Mouse (Mus musculus): ENCODE data around the gene Nhlh2. TPM values are rescaled to one million over a fixed set of nuclear protein-coding genes. Genes with fewer than 3 reads are reported as not detected.

Nhlh2 gene
- polyA plus RNA-seq, 1 experiment, result not detected

DNA sequence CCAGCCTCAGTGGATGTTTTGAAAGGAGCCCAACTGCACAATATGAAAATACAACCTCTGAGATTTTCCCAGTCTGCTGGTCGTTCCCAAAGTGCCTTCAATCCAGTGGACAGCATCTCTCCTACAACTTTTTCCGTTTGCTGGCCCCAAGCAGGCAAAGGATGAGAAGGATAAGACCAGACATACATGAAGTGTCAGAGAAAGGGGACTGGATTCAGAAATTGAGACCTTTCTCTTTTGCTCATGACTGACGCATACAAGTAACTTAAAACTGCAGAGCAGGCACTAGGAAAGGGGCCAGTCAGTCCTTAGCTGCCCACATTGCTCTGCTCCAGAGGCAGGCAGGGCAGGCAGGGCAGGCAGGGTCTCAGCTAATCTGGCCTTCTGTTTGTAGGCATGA, 19.7 kb upstream of the Nhlh2 start:
- TF ChIP-seq POLR2A (IDR thresholded peaks at IDR 0.05; ENCODE audit: borderline replicate concordance, low read depth, low read length) (no peak), CTCF (IDR thresholded peaks at IDR 0.05; ENCODE audit: low read depth, low read length) (no peak)

DNA sequence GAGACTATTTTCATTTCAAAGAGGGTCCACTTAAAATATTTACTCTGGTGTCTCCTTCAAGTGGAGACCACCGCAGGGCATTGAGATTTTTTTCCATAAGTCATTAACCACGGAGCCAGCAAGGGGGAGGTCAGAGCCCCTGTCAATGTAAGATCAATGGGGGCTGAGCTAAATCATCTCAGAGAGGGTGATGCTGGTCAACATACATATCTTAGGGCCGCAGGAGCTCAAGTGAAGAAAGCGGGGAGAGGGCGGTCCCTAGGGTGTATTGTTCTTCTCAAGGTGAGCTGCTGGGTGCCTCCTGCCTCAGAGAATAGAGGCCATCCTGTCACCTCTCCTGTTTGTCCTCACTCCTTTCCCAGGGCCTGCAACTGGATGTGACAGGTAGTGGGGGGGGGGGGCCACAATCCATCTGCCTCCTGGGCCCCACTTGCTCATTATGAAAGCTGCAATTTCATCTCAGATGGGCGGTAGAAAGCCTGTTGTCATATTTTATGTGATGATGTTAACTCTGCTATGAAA, 18.8 kb upstream of the Nhlh2 start:
- Histone ChIP-seq H3K4me3 (ENCODE audit: insufficient read depth, low read length) (no peak overlapping the region), H3K4me1 (ENCODE audit: control insufficient read depth, insufficient read depth, low read length) (no peaks in the 10 kb centered on the region), H3K27ac (ENCODE audit: insufficient read depth, low read depth, low read length) (no peak overlapping the region)
- TF ChIP-seq POLR2A (IDR thresholded peaks at IDR 0.05; ENCODE audit: borderline replicate concordance, low read depth, low read length), result no peak
- no peak for TF ChIP-seq CTCF (IDR thresholded peaks at IDR 0.05; ENCODE audit: low read depth, low read length)

More for the DNA sequence above, 19.7 kb upstream of the Nhlh2 start:
- Histone ChIP-seq H3K4me3 (ENCODE audit: insufficient read depth, low read length) (no peak overlapping the region), H3K27ac (ENCODE audit: insufficient read depth, low read depth, low read length) (no peak overlapping the region), H3K4me1 (ENCODE audit: control insufficient read depth, insufficient read depth, low read length) (no peaks in the 10 kb centered on the region)

DNA sequence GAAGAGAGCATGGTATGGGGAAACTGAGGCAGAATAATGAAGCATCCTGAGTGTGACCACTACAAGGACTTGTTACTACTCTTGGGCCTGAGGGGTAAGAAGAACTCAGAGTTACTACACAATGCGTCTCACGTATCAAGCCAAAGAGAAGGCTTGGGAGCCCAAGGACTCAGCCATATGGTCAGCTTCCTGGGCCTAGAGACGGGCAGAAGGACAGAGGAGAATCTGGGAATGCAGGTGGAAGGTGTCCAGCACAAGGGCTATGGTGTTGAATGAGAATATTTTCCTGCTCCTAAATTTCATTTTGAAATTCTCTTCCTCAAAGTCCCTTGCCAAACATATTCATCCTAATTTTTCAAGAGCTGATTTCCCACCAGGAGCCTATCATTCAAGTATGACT, 12.0 kb upstream of the Nhlh2 start:
- no peak for TF ChIP-seq CTCF (IDR thresholded peaks at IDR 0.05; ENCODE audit: low read depth, low read length)
- TF ChIP-seq POLR2A (IDR thresholded peaks at IDR 0.05; ENCODE audit: borderline replicate concordance, low read depth, low read length), result no peak

DNA sequence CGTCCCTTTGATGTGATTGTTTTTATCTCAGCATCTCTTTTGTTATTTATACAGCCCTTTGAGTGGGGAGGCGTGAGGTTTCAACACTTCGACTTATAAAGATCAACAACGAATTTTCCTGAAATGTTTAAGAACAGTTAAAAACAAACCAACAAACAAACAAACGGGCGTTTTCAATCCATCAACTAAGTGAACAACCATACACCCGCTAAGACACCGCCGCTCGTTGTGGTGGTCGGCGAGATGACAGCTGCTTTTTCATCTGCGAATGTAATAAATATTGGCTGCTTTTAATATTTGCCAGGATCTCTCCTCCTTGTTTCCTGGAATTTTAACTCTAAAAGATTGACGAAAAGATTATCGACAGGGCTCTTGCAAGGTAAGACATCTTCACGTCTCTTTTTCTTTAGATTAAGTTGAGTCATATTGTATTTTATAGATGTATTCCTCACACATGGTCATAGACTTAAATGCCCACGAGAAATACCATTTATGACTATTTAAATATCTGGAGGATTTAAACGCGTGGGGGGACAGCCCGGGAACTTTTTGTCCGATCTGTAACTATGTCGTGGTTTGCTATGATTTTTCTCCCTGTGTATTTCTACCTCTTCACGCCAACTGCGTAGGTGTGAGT, 923 bp downstream of the Nhlh2 start:
- Histone ChIP-seq H3K27ac (ENCODE audit: insufficient read depth, low read depth, low read length) (no peak overlapping the region), H3K4me1 (ENCODE audit: control insufficient read depth, insufficient read depth, low read length) (no peaks in the 10 kb centered on the region), H3K4me3 (ENCODE audit: insufficient read depth, low read length) (no peak overlapping the region)
- TF ChIP-seq CTCF (IDR thresholded peaks at IDR 0.05; ENCODE audit: low read depth, low read length) (no peak), POLR2A (IDR thresholded peaks at IDR 0.05; ENCODE audit: borderline replicate concordance, low read depth, low read length) (no peak)

More for the DNA sequence above, 12.0 kb upstream of the Nhlh2 start:
- no peak overlapping the region for H3K4me3 ChIP-seq (ENCODE audit: insufficient read depth, low read length)
- H3K27ac ChIP-seq (ENCODE audit: insufficient read depth, low read depth, low read length), result no peak overlapping the region
- H3K4me1 ChIP-seq (ENCODE audit: control insufficient read depth, insufficient read depth, low read length), result no peaks in the 10 kb centered on the region

DNA sequence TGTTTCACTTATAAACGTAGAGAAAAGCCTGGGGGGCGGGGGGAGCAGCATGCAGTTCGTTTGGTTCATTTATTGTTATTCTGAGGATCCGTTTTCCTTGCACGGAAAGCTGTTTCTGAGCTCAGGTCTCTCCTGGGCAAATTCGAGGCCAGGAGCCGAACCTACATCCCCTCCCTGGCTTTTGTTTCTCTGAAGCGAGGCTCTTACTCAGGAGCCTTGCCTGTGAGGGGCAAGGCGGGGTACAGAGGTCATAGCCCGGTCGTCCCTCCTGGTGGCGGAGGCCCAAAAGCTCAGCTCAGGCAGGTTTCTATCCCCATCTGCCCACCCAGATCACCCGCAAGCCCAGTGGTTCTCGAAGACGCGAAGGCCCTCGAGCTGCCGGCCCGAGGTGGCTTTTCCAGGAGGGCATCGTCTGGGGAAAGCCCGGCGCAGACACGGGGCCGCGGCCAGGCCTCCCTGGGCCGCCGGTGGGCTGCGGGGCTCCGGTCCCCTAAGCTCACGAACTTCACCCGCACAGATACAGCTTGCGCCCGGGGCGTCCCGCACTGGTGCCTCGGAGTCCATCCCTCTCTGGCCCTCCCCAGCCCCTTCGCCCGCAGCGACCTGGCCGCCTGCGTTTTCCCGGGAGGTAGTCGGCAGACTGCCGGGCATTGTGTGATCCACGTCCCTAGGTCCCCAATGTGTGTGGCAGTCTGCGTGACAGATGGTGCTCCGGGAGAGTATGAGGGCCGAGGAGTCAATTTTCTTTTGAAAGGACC, 1.6 kb downstream of the Nhlh2 start:
- TF ChIP-seq CTCF (IDR thresholded peaks at IDR 0.05; ENCODE audit: low read depth, low read length) (no peak), POLR2A (IDR thresholded peaks at IDR 0.05; ENCODE audit: borderline replicate concordance, low read depth, low read length) (no peak)
- H3K4me1 ChIP-seq (ENCODE audit: control insufficient read depth, insufficient read depth, low read length), result no peaks in the 10 kb centered on the region
- H3K4me3 ChIP-seq (ENCODE audit: insufficient read depth, low read length), result no peak overlapping the region
- H3K27ac ChIP-seq (ENCODE audit: insufficient read depth, low read depth, low read length), result no peak overlapping the region

DNA sequence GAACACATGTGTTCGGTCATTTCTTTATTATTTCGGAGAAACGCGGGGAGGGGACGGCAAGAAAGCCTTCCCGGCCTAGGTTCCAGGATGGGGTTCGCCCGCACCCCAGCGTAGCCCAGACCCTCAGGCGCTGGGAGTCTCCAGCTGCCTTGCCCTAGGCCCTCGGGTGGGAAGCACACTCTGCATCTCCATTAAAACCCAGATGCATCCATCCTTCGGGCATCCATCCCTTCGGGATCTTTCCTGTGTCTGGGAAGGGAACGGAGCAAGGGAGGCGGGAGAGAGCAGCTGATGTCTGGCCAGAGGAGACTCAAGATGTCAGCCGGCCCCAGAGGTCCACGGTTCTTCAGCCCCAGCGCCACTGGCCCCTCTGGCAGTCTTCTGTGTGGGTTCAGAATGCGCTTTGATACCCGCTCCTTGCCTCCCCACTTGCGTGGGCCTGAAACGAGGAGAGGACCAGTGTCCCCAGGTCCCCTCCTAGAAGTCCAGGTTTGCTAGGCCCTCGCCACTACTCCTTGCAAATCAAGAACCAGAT, 2.3 kb downstream of the Nhlh2 start:
- H3K27ac ChIP-seq (ENCODE audit: insufficient read depth, low read depth, low read length), result no peak overlapping the region
- H3K4me3 ChIP-seq (ENCODE audit: insufficient read depth, low read length), result no peak overlapping the region
- TF ChIP-seq POLR2A (IDR thresholded peaks at IDR 0.05; ENCODE audit: borderline replicate concordance, low read depth, low read length) (no peak), CTCF (IDR thresholded peaks at IDR 0.05; ENCODE audit: low read depth, low read length) (no peak)

DNA sequence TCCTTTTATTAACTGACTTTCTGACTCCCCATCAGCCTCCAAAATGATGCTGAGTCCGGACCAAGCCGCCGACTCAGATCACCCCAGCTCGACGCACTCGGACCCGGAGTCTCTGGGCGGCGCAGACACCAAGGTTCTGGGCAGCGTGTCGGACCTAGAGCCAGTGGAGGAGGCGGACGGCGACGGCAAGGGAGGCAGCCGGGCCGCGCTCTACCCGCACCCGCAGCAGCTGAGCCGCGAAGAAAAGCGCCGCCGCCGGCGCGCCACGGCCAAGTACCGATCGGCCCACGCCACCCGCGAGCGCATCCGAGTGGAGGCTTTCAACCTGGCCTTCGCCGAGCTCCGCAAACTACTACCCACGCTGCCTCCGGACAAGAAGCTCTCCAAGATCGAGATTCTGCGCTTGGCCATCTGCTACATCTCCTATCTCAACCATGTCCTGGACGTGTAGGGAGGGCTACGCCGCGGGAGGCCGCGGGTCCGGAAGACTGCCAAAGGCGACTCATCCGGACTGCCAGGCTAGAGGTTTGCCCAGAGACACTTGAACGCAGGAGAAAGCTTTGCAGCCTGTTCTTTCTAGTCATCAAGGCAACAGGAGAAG, 2.8 kb downstream of the Nhlh2 start:
- TF ChIP-seq CTCF (IDR thresholded peaks at IDR 0.05; ENCODE audit: low read depth, low read length), result no peak
- TF ChIP-seq POLR2A (IDR thresholded peaks at IDR 0.05; ENCODE audit: borderline replicate concordance, low read depth, low read length), result no peak
- Histone ChIP-seq H3K27ac (ENCODE audit: insufficient read depth, low read depth, low read length) (no peak overlapping the region), H3K4me3 (ENCODE audit: insufficient read depth, low read length) (no peak overlapping the region)

More for the DNA sequence above, 2.3 kb downstream of the Nhlh2 start:
- no peaks in the 10 kb centered on the region for H3K4me1 ChIP-seq (ENCODE audit: control insufficient read depth, insufficient read depth, low read length)

DNA sequence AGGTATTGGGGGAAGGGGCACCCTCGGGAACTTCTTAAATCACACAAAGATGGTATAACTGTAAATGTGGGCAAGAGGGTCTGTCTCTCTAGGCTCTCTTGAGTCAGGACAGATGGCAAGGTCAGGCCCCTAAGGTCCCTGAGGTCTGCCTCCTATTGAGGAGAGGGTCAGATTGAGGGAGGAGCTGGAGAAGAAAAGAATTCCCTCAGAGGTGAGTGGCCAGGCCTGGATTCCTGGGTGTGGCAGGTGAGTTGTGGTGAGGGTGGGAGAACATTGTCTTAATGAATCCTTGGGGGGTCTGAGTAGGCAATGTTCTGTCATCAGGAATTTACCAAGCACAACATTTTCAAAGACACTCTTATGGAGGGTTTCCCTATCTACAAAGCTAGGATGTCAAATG, 10.7 kb downstream of the Nhlh2 start:
- H3K27ac ChIP-seq (ENCODE audit: insufficient read depth, low read depth, low read length), result no peak overlapping the region
- no peaks in the 10 kb centered on the region for H3K4me1 ChIP-seq (ENCODE audit: control insufficient read depth, insufficient read depth, low read length)
- no peak overlapping the region for H3K4me3 ChIP-seq (ENCODE audit: insufficient read depth, low read length)
- TF ChIP-seq POLR2A (IDR thresholded peaks at IDR 0.05; ENCODE audit: borderline replicate concordance, low read depth, low read length) (no peak), CTCF (IDR thresholded peaks at IDR 0.05; ENCODE audit: low read depth, low read length) (no peak)

More for the DNA sequence above, 2.8 kb downstream of the Nhlh2 start:
- no peaks in the 10 kb centered on the region for H3K4me1 ChIP-seq (ENCODE audit: control insufficient read depth, insufficient read depth, low read length)

DNA sequence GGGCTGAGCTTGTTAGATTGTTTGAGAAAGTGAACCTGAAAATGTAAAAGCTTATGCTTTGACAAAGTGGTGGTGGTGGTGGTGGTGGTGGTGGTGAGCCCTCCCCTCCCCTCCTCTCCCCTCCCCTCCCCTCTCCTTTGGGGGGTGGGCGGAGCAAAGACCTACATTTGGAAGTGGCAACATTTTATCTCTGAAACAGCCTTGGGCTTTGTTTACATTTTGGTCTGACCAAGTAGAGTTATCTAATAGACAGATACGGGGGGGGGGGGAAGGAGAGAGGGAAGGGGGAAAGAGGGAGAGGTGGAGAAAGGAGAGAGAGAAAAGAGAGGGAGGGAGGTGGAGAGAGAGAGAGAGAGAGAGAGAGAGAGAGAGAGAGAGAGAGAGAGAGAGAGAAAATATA, 12.8 kb downstream of the Nhlh2 start:
- H3K4me3 ChIP-seq (ENCODE audit: insufficient read depth, low read length), result no peak overlapping the region
- H3K27ac ChIP-seq (ENCODE audit: insufficient read depth, low read depth, low read length), result no peak overlapping the region
- no peaks in the 10 kb centered on the region for H3K4me1 ChIP-seq (ENCODE audit: control insufficient read depth, insufficient read depth, low read length)
- TF ChIP-seq POLR2A (IDR thresholded peaks at IDR 0.05; ENCODE audit: borderline replicate concordance, low read depth, low read length), result no peak
- TF ChIP-seq CTCF (IDR thresholded peaks at IDR 0.05; ENCODE audit: low read depth, low read length), result no peak

All from bone marrow macrophage, adult 2 months (primary cell).